Comparison of ENCODE assay signal across 25 mouse cellular contexts in the genomic region with DNA sequence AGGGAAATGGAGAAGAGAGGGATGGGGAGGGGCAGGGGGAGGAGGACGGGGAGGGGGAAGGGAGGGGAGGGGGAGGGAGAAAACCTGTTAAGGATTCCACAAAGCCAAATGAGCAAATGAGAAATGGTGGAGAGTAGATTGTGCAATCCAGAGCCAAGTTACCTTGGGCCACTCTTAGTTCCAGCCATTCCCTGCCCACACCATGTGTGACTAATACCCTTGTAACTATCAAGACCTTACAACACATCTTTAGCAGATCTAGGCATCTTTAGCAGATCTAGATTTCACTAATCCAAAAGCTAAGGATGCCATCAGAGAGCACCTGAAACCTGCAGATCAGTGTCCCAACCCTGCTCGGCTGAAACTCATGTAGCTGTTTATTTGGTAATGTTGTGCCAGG.
"Had no signal": no experiment of that assay in that cellular context is flagged by ENCODE, and none has a peak within 500 bp of the region (broad histone marks: within the 10 kb centered on the region; RNA-seq: fewer than 3 reads in every experiment).

No protein-coding gene starts in this region.

- H3K9ac ChIP-seq: limb, embryonic 13.5 days; liver, embryonic 12.5 days; liver, embryonic 15.5 days; lung, embryonic 15.5 days; midbrain, embryonic 13.5 days; neural tube, embryonic 12.5 days; neural tube, embryonic 15.5 days had no signal

- H3K9me3 ChIP-seq: limb, embryonic 10.5 days; limb, embryonic 13.5 days; liver, embryonic 12.5 days; liver, embryonic 15.5 days; lung, embryonic 15.5 days; midbrain, embryonic 10.5 days; midbrain, embryonic 13.5 days; neural tube, embryonic 12.5 days; neural tube, embryonic 15.5 days had no signal

- H3K27ac ChIP-seq: kidney, postnatal 0 days; limb, embryonic 10.5 days; limb, embryonic 13.5 days; liver, embryonic 12.5 days; liver, embryonic 15.5 days; lung, embryonic 15.5 days; midbrain, embryonic 10.5 days; midbrain, embryonic 13.5 days; neural tube, embryonic 12.5 days; neural tube, embryonic 15.5 days; stomach, postnatal 0 days had no signal

- H3K4me2 ChIP-seq: limb, embryonic 13.5 days; liver, embryonic 12.5 days; liver, embryonic 15.5 days; lung, embryonic 15.5 days; midbrain, embryonic 13.5 days; neural tube, embryonic 12.5 days; neural tube, embryonic 15.5 days had no signal

- H3K4me1 ChIP-seq: limb, embryonic 13.5 days; liver, embryonic 12.5 days; liver, embryonic 15.5 days; lung, embryonic 15.5 days; neural tube, embryonic 12.5 days; neural tube, embryonic 15.5 days had no signal

- H3K4me3 ChIP-seq: layer of hippocampus, adult 2 months; limb, embryonic 10.5 days; limb, embryonic 13.5 days; liver, embryonic 12.5 days; liver, embryonic 15.5 days; lung, embryonic 15.5 days; megakaryocyte, embryonic 14.5 days; midbrain, embryonic 10.5 days; midbrain, embryonic 13.5 days; neural tube, embryonic 12.5 days; neural tube, embryonic 15.5 days had no signal

- DNase-seq: kidney, postnatal 25 days; layer of hippocampus, adult 9-11 months; liver; lung, adult 18-20 months; lung, postnatal 10 days; lung, postnatal 36 days; right cerebral cortex, adult 18-20 months; right cerebral cortex, postnatal 14 days; right cerebral cortex, postnatal 4 days; thymus, adult 2 months; thymus, postnatal 14 days; thymus, postnatal 4 days had no signal

- H3K36me3 ChIP-seq: limb, embryonic 10.5 days; limb, embryonic 13.5 days; liver, embryonic 12.5 days; liver, embryonic 15.5 days; lung, embryonic 15.5 days; midbrain, embryonic 10.5 days; midbrain, embryonic 13.5 days; neural tube, embryonic 12.5 days; neural tube, embryonic 15.5 days had no signal

- ATAC-seq: liver, embryonic 12.5 days; midbrain, embryonic 13.5 days had no signal

- H3K27me3 ChIP-seq: limb, embryonic 13.5 days; liver, embryonic 12.5 days; liver, embryonic 15.5 days; lung, embryonic 15.5 days; neural tube, embryonic 12.5 days; neural tube, embryonic 15.5 days had no signal
